Mouse (Mus musculus) spleen, adult 2 months (tissue): ENCODE measurements around the gene Itgb1bp1.

Experiments used
- CTCF ChIP-seq: fragments of 200-500 bp; IDR thresholded peaks from 2 replicates; pipeline ENCODE4 v1.5.1; 2011; ENCODE audit warnings: mild to moderate bottlenecking, inconsistent platforms; ENCODE audit not compliant: insufficient read depth, insufficient read length, insufficient replicate concordance; ENCODE audit errors: extremely low read depth
- POLR2A ChIP-seq: fragments of 200-500 bp; IDR thresholded peaks from 2 replicates; pipeline ENCODE4 v1.6.1; 2011; ENCODE audit warnings: low read depth, low read length, inconsistent platforms

GRCm38 (mm10) chr12:21289651-21290050, 3.6 kb upstream of the Itgb1bp1 start:
- no peak for TF ChIP-seq CTCF
- TF ChIP-seq POLR2A: no peak
